Mouse (Mus musculus) inflammation-experienced regulatory T-cells, adult 16 weeks (primary cell): Measurements from ENCODE around the gene Zscan2. TPM values are rescaled to one million over a fixed set of nuclear protein-coding genes. Genes with fewer than 3 reads are reported as not detected.

Experiments
- polyA plus RNA-seq: library from polyadenylated mRNA; unstranded; fragments of 100-300 nt; shearing (Covaris generic); gene quantifications from one replicate; pipeline ENCODE4 v1.2.1, GENCODE M21; 2017

Zscan2 gene
- 3.6 TPM for polyA plus RNA-seq

DNA sequence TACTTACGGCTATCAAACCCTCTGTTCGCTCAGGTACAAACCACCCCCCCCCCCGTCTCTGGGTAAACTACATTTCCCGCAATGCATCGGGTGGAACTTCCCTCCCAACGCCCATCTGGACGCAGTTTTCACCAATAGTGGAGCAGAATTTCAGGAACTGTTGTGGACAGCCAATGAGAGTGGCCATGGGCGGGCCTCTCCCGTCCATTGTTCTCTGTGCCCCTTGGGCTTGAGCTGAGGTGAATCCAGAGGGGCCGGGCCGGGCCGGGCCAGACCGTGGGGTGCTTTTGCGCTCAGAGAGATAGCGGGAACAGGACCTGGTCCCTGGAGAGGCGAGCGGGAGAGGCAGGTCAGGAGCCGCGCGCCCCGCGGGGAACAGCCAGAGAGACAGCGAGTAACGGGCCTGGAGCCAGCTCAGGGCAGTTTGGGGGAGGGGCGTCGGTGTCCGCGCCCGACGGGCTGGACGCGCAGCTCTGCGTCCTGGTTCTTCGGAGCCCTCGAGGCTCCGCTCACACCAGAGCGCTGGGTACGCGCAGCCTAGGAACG lies at the start of gene Zscan2:
Zscan2 (plus strand) TSS at position 192 of the 546 bp plus-strand sequence.

DNA sequence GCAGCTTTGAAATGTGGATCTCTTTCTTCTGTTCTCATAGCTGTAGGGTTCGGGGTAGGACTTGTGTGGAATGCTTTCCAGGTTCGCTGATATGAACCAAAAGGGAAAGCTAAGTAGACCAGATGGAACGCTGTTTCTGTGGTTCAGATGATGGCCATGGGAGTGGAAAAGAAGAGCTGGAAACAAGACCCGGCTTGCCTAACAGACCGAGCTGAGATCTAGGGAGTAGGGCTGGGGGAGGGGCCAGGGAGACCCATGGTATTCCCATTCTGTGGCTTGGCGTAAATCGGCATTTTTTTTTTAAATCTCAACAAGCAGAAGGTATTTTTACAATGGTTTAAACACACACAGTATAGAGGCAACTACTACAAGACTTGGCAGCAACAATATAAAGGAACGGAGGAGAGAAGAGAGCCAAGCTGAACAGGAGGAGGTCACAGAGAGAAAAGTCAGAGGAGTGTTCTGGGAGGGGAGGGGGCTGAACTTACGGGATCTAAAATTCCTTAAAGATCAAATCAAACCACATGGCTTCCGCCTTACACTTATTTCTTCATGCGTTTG lies 34.8 kb upstream of the Zscan2 start, which contains the start of gene Iqgap1:
Iqgap1 (minus strand) TSS at position 132 of the 561 bp plus-strand sequence.

DNA sequence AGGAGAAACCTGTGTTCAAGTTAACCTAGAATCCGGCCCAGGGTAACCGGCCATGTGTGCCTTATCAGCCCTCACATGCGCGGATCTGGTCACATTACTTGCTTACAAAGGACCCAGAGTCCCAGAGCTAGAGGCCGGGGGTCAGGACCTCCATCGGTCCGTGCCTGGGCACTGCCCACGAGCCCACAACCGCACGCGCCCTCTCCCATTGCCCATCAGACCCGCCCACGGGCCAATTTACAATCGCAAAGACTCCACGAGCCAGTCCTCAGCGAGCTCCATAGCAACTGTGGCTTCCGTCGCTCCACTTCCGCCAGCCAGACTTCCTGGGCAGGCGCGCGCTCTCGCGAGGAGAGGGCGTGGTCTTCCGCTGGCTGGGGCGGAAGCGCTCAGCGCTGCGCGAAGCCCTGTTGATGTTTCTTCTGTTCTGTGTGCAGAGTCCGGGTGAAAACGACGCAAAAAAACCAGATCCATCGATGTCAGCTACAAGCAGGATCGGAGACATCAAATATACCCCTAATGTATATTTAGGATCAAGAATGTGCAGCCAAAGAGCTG lies 40.3 kb downstream of the Zscan2 start, which contains the start of gene Wdr73:
Wdr73 (minus strand) TSS at position 326 of the 558 bp plus-strand sequence.

DNA sequence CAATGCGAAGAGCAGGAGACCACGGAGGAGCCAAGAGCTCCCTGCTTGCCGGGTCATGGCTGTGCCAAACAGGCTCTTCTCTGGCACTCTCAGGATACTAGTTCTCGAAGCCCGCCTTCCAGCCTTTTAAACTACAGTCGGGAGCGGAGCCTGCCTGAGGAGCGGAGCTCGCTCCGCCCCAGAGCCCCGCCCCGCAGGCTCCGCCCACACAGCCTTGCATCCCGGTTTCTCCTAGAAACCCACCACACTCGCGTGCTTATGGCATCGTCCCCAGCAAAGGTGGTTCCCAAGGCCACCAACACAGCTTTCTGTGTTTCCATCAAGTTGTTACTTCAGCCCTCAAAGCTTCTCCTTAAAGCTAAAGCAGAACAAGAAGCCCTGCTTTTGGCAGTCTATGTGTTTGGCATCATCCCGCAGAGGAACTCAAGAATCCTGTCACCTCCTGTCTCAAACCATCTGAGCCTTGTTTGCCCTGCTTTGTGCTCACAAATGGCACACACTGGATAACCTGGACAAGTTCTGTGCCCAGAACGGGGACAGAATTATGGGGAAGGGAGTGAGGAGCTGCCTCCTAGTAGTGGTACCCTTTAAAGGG lies 44.3 kb downstream of the Zscan2 start, which contains the start of gene Nmb:
Nmb (minus strand) TSS at position 156 of the 595 bp plus-strand sequence.

Other genes starting within 250 kb of the Zscan2 start
- gene Crtc3, start 172.0 kb upstream of the Zscan2 start, polyA plus RNA-seq, result 13.1 TPM
- 330 TPM for gene Iqgap1, start 34.9 kb upstream of the Zscan2 start, polyA plus RNA-seq
- gene Wdr73, start 40.3 kb downstream of the Zscan2 start, polyA plus RNA-seq, result 36.3 TPM
- 62.7 TPM for gene Nmb, start 44.2 kb downstream of the Zscan2 start, polyA plus RNA-seq
- gene Sec11a, start 86.9 kb downstream of the Zscan2 start, polyA plus RNA-seq, result 360 TPM
- gene Zfp592, start 132.8 kb downstream of the Zscan2 start, polyA plus RNA-seq, result 24.7 TPM
- 0.05 TPM for gene Alpk3, start 196.7 kb downstream of the Zscan2 start, polyA plus RNA-seq